Mouse (Mus musculus) heart, postnatal 10 days (tissue): Measurements from ENCODE around the gene Dupd1. TPM values are rescaled to one million over a fixed set of nuclear protein-coding genes. Genes with fewer than 3 reads are reported as not detected.

Experiments
- DNase-seq, 2 experiments: peaks; one replicate each; pipeline ENCODE4 v3.0.0; 2021
- intact Hi-C: fragments of 180-260 bp; cut with DNase I; formaldehyde crosslinking; loops from one replicate; pipeline ENCODE4 v1.15.1; 2025
- total RNA-seq, 2 experiments: library from RNA; stranded (reverse); gene quantifications; 2 replicates each; pipeline ENCODE4 v1.2.3; 2021

Dupd1 gene
- under 1 TPM in 1 of 2 experiments, not detected in 1; 0.45 TPM for total RNA-seq

GRCm38 (mm10) chr14:21714486-21714885 is at the start of gene Dupd1:
Dupd1 (minus strand) TSS chr14:21714576.
- intact Hi-C loops, result no loop called here

DNA sequence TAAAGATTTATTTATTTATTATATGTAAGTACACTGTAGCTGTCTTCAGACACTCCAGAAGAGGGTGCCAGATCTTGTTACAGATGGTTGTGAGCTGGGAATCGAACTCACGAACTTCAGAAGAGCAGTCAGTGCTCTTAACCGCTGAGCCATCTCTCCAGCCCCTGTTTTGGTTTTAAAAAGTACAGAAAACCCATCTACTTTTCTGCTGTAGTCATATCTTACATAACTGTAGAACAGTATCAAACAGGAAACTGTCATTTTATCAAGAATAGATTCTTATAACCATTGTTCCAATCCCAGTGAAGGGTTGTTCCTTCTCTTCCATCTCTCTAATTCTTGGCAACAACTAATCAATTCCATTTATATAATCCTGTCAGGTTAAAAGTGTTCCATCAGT is 49.4 kb upstream of the Dupd1 start:
- DNase-seq, result no peak
- intact Hi-C loops, result no loop called here

More at GRCm38 (mm10) chr14:21714486-21714885, at the start of gene Dupd1:
- DNase-seq, result no peak

DNA sequence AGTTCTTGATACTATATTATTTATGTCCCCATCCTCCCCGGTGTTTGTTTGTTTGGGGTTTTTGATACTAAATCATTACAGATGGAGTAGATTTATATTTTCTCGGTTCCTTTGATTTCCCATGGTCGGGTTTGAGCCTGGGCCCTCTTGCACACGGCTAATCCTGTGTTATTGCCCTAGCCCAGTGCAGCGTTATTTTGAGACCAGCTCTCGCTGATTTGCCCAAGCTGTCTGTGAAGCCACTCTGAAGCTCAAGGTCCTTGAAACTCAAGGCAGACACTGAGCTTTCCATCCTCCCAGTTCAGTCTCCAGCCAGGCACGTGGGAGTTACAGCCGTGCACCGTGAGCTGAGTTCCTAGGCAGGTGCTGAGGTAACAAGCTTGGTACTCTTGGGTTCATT is 47.2 kb upstream of the Dupd1 start:
- intact Hi-C loops, result no loop called here
- DNase-seq, result no peak

DNA sequence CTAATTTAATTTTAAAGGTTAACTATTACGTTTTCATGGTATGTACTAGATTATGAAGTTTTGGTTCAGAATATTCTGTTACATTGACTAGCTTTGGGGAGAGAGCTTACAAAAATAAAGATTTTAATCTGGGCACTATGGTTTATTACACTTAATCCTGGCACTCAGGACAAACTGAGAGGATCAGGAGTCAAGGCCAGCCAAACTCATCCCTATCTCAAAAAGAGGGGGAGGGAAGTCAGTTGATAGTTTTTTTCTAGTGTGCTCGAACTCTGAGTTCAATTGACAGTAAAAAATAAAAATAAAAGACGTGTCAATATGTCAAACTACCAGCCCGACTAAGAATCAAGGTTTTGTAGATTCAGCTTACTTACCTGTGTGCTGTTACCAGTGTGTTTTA is 39.0 kb upstream of the Dupd1 start:
- intact Hi-C loops, result loop anchor here (5.0 kb wide), 2 partner anchors 59 to 79 kb away; no protein-coding TSS in a partner anchor
- no peak for DNase-seq

GRCm38 (mm10) chr14:21752411-21752810 is 38.0 kb upstream of the Dupd1 start:
- DNase-seq, result no peak

GRCm38 (mm10) chr14:21750881-21751542 is 36.6 kb upstream of the Dupd1 start, which contains the start of gene Dusp13:
Dusp13 (minus strand) TSS chr14:21751181.
- intact Hi-C loops, result loop anchor here (2.0 to 5.0 kb wide), 3 partner anchors 61 to 98 kb away; partner anchors contain the start of gene Comtd1

More at GRCm38 (mm10) chr14:21752411-21752810, 38.0 kb upstream of the Dupd1 start:
- intact Hi-C loops, result loop anchor here (5.0 kb wide), 2 partner anchors 60 to 80 kb away; no protein-coding TSS in a partner anchor

DNA sequence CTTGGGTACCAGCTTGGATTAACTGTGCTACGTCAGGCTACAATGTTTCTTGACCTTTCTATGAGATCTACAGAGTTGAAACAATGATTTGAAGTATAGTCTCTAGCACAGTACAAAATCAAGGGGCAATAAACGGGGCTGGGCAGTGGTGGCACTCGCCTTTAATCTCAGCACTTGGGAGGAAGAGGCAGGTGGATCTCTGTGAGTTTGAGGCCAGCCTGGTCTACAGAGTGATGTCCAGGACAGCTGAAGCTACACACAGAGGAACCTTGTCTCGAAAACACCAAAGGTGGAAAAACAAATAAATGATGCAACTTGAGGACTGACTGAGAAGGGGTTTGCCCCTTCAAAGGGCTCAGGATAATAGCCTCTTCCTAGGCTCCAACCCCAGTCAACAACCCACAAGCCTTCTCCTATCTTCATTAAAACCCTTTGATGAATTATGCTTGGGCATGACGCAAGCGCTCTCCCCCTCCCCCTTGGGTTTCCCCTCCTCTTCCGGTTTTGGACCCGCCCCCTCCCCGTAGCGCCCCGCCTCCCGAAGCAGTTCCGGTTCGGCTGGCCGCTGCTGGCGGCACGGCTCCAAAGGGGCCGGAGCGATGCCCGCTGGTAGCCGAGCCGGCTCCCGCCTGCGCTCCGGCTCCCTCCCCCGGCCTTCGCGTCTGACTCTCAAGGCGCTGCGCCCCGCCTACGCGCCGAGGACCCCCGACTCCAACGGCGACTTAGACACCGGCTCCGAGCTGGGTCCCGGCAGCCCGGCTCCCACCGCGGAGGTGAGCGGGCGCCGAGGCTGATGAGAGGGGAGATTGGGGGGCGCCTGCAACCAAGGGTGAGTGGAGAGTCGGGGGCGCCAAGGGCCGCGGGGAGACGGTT is 35.9 kb upstream of the Dupd1 start, which contains the start of gene Samd8:
Samd8 (plus strand) TSS at position 524 of the 873 bp plus-strand sequence.
- intact Hi-C loops, result loop anchor here (2.0 to 5.0 kb wide), 3 partner anchors 62 to 99 kb away; partner anchors contain the start of gene Comtd1

More at GRCm38 (mm10) chr14:21750881-21751542, 36.6 kb upstream of the Dupd1 start, which contains the start of gene Dusp13:
- peak; percentile 73 to 78 for DNase-seq

GRCm38 (mm10) chr14:21748142-21748870 is 33.9 kb upstream of the Dupd1 start:
- peak; percentile 55 to 82 for DNase-seq
- intact Hi-C loops, result loop anchor here (10.0 kb wide), 2 partner anchors 244 to 694 kb away; partner anchors contain the start of genes Adk and Ap3m1

More for the DNA sequence above, 35.9 kb upstream of the Dupd1 start, which contains the start of gene Samd8:
- peak; percentile 87 to 88 for DNase-seq

- no peak for DNase-seq
- intact Hi-C loops, result loop anchor here (10.0 kb wide), 2 partner anchors 243 to 693 kb away; partner anchors contain the start of genes Adk and Ap3m1
These were observed 33.2 kb upstream of the Dupd1 start for GRCm38 (mm10) chr14:21747436-21748141.

DNA sequence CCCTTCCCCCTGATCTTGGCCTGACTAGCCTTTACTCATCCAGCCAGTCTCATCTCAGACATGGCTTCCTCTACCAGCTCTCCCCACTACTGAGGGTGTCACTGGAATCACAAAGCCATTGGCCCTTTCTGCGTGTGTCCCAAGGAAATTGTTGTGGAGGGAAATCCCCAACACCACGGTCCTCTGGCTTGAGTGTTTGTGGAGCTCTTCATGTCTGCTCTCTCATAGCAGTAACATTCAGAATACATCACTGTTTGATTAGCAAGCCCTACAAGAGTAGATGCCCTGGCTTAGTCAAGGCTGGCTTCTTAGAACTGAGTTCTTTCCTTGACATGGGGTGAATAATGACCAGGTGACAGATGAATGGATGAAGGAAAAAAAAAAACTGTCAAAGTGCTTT is 32.5 kb upstream of the Dupd1 start:
- no peak for DNase-seq
- intact Hi-C loops, result loop anchor here (10.0 kb wide), 2 partner anchors 242 to 692 kb away; partner anchors contain the start of genes Adk and Ap3m1

DNA sequence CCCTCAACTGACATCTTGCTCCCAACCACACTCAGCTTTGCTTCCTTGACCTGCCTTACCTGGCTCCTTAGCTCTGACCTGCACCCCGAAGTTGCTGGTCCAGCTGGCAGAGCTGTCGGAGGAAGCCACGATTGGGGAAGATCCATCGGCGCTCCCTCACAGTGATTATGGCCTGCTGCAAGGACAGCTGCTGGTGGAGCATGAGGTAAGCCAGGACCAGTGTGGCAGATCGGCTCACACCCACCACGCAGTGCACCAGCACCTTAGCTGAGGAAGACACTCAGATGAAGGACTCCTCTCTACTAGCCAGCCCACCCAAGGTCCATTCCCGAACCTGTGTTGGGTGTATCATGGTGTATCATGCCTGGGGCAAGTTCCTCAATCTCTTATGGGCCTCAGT is 31.9 kb upstream of the Dupd1 start:
- no peak for DNase-seq
- intact Hi-C loops, result loop anchor here (10.0 kb wide), 2 partner anchors 241 to 691 kb away; partner anchors contain the start of genes Adk and Ap3m1

GRCm38 (mm10) chr14:21745149-21745548 is 30.8 kb upstream of the Dupd1 start:
- no peak for DNase-seq
- intact Hi-C loops, result loop anchor here (10.0 kb wide), 2 partner anchors 240 to 690 kb away; partner anchors contain the start of genes Adk and Ap3m1

DNA sequence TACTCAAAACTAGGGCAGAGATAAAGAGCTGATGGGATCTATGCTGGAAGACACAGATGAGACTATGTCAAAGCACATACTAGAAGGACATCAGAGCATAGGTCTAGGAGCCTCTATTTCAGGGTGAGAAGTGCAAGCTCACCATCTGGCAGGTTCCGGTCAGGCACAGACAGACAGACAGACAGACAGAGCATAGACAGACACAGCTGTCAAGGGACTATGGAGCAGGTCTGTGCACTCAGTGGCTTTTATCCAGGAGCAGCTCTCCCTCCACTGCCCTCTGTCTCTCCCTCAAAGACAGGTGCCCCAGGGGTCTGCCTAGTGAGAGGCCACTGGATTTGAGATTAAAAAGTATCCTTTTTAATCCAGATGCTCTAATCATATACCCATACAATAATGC is 29.8 kb upstream of the Dupd1 start:
- DNase-seq, result no peak
- intact Hi-C loops, result loop anchor here (1.0 to 10.0 kb wide), 3 partner anchors 239 to 689 kb away; partner anchors contain the start of genes Adk and Ap3m1

DNA sequence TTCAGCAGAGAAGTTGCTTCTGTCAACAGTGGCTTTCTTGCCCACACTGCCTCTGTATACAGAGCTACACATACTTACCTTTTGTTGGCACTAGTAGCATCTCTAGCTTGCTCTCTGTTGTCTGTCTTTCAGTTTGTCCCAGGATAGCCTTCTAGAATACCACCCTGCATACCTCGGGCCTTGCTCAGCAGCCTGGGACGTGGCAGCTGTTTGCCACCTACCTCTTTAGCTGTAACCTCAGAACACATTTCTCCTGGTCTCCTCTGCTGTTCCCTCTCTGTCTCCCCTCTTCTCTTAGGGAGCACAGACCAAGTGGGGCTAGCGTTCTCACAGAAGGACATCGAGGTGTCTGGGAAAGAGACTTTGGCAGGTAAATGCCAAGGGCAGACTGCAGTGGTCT is 28.1 kb upstream of the Dupd1 start:
- no peak for DNase-seq
- intact Hi-C loops, result loop anchor here (1.0 to 10.0 kb wide), 3 partner anchors 64 to 688 kb away; partner anchors contain the start of genes Adk and Ap3m1

GRCm38 (mm10) chr14:21741786-21742185 is 27.4 kb upstream of the Dupd1 start:
- intact Hi-C loops, result loop anchor here (1.0 to 10.0 kb wide), 5 partner anchors 63 to 687 kb away; partner anchors contain the start of genes Adk and Ap3m1
- DNase-seq, result peak; percentile 84 to 92

DNA sequence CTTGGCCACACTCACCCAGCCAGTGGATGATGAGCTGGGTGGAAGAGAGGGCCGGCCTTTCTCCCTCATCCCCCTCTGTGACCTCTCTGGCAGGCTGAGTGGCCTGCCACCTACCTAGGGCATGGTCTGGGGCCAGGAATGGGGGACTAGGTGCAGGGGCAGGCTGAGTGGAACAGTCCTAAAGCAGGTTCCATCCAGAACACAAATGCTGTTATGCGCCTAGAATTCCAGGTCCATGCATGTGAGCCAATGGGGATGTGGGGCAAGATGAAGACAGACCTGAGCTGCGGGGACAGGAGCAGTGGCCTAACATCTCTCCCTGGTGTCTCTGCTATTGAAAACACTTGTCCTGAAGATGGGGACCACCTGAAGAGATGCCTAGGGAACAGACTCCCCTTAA is 26.9 kb upstream of the Dupd1 start:
- no peak for DNase-seq
- intact Hi-C loops, result loop anchor here (2.0 to 10.0 kb wide), 4 partner anchors 237 to 687 kb away; partner anchors contain the start of genes Adk and Ap3m1

DNA sequence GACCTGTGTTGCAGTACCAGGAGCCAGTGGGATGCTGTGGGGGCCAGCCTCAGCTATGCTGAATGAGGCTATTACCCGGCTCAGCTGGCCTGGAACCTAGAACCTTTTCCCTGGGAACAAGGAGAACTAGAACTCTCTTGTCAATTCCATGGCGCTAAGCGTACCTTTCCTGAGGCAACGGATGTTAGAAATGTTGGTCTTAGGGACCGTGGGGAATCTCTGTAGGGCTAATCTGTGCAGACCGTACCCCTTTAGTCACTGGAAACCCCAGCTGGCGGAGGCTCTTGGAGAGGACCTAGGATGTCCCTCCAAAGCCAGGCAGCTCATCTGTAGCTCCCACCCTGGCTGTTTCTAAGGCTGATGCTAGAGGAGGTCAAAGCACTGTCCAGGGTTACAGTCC is 26.0 kb upstream of the Dupd1 start:
- intact Hi-C loops, result loop anchor here (1.0 to 10.0 kb wide), 5 partner anchors 46 to 686 kb away; partner anchors contain the start of genes Adk and Ap3m1
- DNase-seq, result no peak

- intact Hi-C loops, result no loop called here
- no peak for DNase-seq
These were observed 18.9 kb upstream of the Dupd1 start for GRCm38 (mm10) chr14:21733131-21733905.
